Mouse (Mus musculus) layer of hippocampus, postnatal 14 days (tissue): ENCODE results near the gene Hivep2. TPM values are rescaled to one million over a fixed set of nuclear protein-coding genes. Genes with fewer than 3 reads are reported as not detected.

Experiments used
- DNase-seq, 2 experiments: peaks; one replicate each; pipeline ENCODE4 v3.0.0; 2021 to 2022; ENCODE audit warnings: low spot score in 2 of 2, mixed read lengths in 1 of 2
- total RNA-seq, 2 experiments: library from RNA; stranded (reverse); gene quantifications; 2 replicates each; pipeline ENCODE4 v1.2.3; 2021

Hivep2 gene
- total RNA-seq, 2 experiments from 2014 or later = 216 to 243 TPM

DNA sequence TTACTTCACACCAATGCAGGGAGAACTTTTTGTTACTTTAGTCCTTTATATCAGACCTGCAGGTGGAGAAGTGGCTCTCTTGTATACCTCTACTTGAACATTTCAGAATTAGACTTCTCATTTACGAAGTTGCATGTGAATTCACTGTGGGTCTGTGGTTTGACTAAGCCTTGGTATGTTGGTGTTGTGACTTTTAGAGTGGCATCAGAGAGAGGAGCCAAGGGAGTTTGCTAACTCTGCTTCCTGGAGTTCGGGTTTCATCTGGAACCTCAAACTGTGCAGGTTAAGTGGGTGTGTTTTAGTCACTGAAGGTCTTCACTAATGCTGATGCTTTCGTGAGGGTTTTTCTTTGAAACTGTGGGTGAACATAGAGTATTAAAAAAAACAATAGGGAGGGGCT lies 4.4 kb downstream of the Hivep2 start:
- DNase-seq = no peak

- no peak for DNase-seq
Observed at GRCm38 (mm10) chr10:13971268-13971667, 5.4 kb downstream of the Hivep2 start.

GRCm38 (mm10) chr10:13973563-13974179 lies 7.8 kb downstream of the Hivep2 start:
- peak in 1 of 2 experiments; percentile 70 for DNase-seq

GRCm38 (mm10) chr10:13974472-13974871 lies 8.6 kb downstream of the Hivep2 start:
- no peak for DNase-seq

- DNase-seq = no peak
Observed at GRCm38 (mm10) chr10:13975861-13976260, 10.0 kb downstream of the Hivep2 start.

GRCm38 (mm10) chr10:13976267-13976666 lies 10.4 kb downstream of the Hivep2 start:
- no peak for DNase-seq

DNA sequence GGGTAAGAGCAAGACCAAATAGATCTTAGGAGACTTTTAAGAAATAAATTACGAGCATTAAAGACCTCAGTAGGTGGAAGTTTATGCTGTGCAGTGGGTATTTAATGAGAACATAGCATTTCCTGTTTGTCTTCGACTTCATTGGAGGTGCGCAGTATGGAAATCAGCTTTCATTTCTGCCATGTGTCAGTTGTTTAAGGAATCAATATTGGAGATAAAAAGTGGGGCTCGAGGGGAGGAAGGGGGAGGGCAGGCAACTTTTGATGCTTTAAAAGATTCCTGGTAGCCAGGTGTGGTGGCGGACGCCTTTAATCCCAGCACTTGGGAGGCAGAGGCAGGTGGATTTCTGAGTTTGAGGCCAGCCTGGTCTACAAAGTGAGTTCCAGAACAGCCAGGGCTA lies 16.4 kb downstream of the Hivep2 start:
- DNase-seq = no peak

GRCm38 (mm10) chr10:13982769-13983381 lies 17.0 kb downstream of the Hivep2 start:
- peak; percentile 57 to 62 for DNase-seq

DNA sequence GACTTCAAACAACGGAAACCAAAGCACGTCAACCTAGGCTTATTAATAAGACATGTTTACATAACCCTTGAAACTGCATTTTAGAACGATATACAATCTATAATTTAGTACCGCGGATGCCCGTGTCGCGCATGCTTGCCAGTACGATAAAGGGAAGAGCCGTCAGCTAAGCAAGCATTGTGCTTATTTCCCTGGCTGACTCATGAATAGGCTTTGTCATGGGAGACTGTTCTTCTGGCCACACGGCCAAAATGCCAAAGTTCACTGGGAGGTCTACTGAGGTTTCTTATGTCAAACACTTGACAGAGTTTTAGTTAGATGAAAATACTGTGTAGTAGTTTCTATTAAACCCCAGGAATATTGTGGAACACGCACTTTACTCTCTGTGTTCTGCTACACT lies 17.8 kb downstream of the Hivep2 start:
- no peak for DNase-seq

- no peak for DNase-seq
Observed at GRCm38 (mm10) chr10:13984233-13984632, 18.4 kb downstream of the Hivep2 start.

GRCm38 (mm10) chr10:13986539-13986938 lies 20.7 kb downstream of the Hivep2 start:
- no peak for DNase-seq

- DNase-seq = no peak
Observed at GRCm38 (mm10) chr10:13987336-13987735, 21.5 kb downstream of the Hivep2 start.

GRCm38 (mm10) chr10:13988280-13988679 lies 22.4 kb downstream of the Hivep2 start:
- DNase-seq = no peak

GRCm38 (mm10) chr10:13988757-13989156 lies 22.9 kb downstream of the Hivep2 start:
- DNase-seq = no peak

DNA sequence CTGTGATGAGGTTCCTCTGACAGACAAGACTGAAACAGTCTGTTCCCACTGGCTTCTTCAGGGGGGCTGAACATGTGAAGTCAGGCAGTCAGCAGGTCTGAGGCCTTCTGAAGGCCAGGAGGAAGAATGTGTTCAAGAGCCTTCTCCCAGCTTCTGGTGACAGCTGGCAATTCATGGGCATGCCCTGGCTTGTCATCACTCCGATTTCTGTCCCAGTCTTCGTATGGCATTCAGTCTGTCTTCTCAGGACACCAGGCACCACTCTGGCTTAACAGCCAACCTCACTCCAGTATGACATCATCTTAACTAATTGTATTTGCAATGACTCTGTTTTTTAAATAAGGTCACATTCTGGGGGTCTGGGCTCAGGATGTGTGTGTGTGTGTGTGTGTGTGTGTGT lies 25.0 kb downstream of the Hivep2 start:
- DNase-seq = no peak

- no peak for DNase-seq
Observed at GRCm38 (mm10) chr10:13993411-13993810, 27.5 kb downstream of the Hivep2 start.

DNA sequence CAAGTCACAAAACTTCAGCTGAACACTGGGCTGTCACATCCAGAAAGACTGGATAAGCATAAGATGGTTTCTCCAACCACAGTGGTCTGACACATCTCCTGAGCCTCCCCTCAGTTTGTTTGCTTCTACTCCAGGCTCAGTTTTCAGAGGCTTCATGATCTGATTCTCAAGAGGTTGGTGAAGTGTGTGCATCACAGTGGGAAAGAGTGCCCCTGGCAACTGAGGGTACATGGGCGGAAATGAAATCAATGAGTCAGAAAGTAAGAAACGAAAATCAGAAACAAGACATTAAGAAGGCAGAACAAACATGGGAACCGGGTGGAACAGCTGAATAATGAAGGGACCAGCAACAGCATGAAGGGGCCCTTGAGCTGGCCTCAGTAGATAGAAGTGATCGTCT lies 31.5 kb downstream of the Hivep2 start:
- DNase-seq = no peak

DNA sequence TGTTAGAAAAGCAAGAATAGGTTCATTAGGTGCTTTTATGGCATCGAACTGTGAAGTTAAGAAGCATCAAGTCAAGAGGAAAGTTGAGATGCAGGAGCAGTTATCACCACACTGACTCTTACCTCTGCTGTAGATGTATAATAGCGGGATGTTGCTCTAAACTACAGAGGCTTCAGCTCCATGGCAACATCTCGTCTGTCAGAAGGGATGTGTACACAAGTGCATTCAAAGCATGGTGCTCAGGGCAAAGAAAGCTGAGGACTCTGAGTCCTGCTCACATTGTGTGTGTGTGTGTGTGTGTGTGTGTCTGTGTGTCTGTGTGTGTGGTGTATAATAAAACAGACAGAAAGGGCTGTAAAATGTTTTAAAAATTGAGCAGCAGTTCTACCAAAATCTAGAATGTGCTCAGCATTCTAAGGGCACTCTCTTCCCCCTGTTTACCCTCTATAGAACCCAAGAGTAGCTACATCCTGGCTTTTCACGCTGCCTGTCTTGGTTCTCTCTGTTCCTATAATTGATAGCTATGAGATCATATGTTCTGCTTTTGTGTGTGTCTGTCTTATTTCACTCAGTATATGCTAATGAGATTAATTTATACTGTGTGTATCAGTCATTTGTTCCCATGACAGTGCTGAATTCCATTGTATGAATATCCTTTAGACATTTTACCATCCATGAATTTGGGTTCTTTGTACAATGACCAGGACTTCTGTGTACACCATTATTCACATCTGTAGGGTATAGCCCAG lies 39.1 kb downstream of the Hivep2 start:
- no peak for DNase-seq

DNA sequence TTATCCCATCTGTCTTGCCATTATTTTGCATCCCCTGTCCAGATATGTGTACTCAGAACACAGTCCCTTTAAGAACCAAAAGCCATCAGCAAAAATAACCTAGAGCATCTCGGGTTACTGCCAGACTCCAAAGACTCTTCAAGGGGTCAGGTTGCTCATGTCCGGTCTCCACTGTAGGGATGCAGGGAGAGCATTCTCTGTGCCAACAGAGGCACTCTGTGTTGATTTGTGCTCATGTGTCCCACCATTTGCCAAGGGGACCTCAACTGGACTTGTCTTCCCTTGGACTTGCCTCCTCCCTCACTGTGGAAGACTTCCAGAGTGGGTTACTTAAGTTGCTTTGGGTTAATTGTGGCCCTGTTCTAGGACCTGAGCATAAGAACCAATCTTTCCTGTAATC lies 43.8 kb downstream of the Hivep2 start:
- no peak for DNase-seq

DNA sequence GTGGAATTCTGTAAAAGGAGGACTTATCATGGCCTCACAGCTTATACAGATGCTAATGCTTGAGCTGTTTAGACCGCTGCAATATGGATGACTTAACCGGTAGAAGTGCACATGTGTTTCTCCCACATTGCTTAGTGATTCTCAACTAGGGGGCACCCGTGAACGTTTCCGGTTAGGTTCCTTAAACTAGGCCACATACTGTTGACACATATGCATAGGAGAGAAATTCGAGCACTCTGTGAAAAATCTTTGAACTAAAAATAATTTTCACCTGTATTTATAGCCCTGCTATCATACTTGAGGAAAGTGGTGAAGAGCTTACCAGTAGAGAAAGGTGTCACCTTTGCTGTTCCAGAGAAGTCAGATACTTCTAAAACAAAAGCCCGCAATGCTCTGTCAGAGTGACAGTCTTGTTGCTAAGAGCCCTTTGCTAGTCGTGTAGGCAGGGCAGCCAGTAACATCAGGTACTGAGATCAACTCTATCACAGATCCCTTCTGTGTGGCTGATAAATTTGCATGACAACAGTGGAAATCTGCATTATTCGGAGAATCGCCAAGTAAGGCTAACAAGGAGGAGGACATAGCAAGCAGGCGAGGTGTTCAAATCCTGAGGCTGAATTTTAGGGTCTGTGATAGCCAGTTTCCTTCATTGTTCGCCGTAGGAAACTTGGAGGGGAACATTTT lies 50.6 kb downstream of the Hivep2 start:
- DNase-seq = peak in 1 of 2 experiments; percentile 57

DNA sequence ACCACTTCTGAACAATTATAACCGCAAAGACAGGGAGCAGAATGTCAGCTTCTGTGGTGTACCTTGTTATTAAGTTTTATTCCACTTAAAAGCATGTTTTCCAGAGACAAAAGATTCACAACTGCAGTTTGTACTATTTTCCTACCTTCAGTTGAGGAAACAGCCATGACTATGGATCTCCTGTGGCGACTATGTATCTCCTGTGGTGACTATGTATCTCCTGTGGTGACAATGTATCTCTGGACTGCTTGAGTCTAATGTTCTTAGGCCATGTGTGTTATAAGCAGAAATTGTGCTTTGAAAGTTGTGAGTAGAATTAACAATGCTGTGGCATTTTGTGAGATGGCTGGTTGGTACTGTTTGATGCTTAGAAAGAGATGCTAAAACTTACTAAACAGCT lies 51.5 kb downstream of the Hivep2 start:
- no peak for DNase-seq

DNA sequence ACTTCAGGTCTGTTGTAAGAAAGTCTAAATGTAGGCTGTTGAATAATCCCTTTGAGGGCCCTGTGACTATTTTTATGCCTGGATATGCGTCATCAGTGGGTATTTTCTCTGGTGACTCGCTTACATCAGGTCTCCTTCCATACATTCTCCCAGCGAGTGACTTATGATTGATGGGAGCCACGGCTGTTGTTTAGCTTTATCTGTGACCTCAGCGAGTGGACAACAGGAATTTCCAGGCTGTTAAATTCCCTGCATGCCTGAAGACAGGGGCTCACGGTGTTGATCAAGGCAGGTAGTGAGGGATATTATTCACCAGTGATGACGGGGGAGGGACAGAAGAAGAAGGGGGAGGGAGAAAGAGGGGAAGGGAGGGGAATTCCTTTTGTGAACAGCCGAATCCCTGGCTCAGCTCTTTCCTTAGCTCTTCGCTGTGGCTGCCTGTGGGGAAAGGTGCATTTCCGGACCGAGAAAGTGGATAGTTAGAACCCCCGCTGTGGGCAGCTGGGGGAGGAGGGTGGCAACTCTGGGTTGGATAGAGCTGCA lies 52.0 kb downstream of the Hivep2 start:
- DNase-seq = peak in 1 of 2 experiments; percentile 28
